Mouse (Mus musculus) thymus, adult 2 months (tissue): ENCODE results near the gene Pld1. TPM values are rescaled to one million over a fixed set of nuclear protein-coding genes. Genes with fewer than 3 reads are reported as not detected.

Source experiments
- DNase-seq: peaks from one replicate; pipeline ENCODE4 v3.0.0; 2021
- H3K27ac ChIP-seq: fragments of 200-500 bp; 2 replicates; pipeline ENCODE4 v1.5.1; 2012; ENCODE audit warnings: low read length, control low read depth; ENCODE audit not compliant: control insufficient read depth, insufficient read depth
- H3K27me3 ChIP-seq: fragments of 200-500 bp; 2 replicates; pipeline ENCODE4 v1.6.1; 2012; ENCODE audit warnings: mild to moderate bottlenecking, low read length, moderate library complexity, mixed read lengths; ENCODE audit not compliant: control insufficient read depth, insufficient read depth
- H3K36me3 ChIP-seq: fragments of 200-500 bp; 2 replicates; pipeline ENCODE4 v1.6.1; 2012; ENCODE audit warnings: mild to moderate bottlenecking, low read length, moderate library complexity; ENCODE audit not compliant: control insufficient read depth, insufficient read depth
- H3K4me1 ChIP-seq: fragments of 200-500 bp; replicated peaks from 2 replicates; pipeline ENCODE4 v1.6.1; 2012; ENCODE audit warnings: low read length; ENCODE audit not compliant: control insufficient read depth, insufficient read depth
- H3K4me3 ChIP-seq: fragments of 200-500 bp; 2 replicates; pipeline ENCODE4 v1.5.1; 2012; ENCODE audit warnings: mild to moderate bottlenecking, low read length, control low read depth, moderate library complexity; ENCODE audit not compliant: control insufficient read depth, insufficient read depth
- CTCF ChIP-seq: fragments of 200-500 bp; IDR thresholded peaks from 2 replicates; pipeline ENCODE4 v1.5.1; 2012; ENCODE audit warnings: mild to moderate bottlenecking, control low read depth, low read length, moderate library complexity, borderline replicate concordance; ENCODE audit not compliant: control insufficient read depth, poor library complexity, insufficient read depth; ENCODE audit errors: extremely low read depth
- POLR2A ChIP-seq: fragments of 200-500 bp; IDR thresholded peaks from 2 replicates; pipeline ENCODE4 v1.6.1; 2012; ENCODE audit warnings: mild to moderate bottlenecking, low read length, control low read depth, moderate library complexity; ENCODE audit not compliant: control insufficient read depth, poor library complexity, insufficient read depth; ENCODE audit errors: extremely low read depth
- WGBS: fragments of 180-500 bp; shearing (Covaris S2); methylation state at CpG from one replicate; pipeline ENCODE4 v1.1.7; 2018; 5-methylcytosine and 5-hydroxymethylcytosine counted together
- polyA plus RNA-seq: library from polyadenylated mRNA; depleted of rRNA; stranded (reverse); fragments of >200 nt; gene quantifications from 2 replicates; pipeline ENCODE4 v1.2.3, GENCODE M21; 2012

Pld1 gene
- polyA plus RNA-seq, 1 experiment = 3.2 TPM

GRCm38 (mm10) chr3:28049526-28049925, 111.0 kb downstream of the Pld1 start:
- Histone ChIP-seq H3K36me3 (no peaks in the 10 kb centered on the region), H3K4me3 (no peak overlapping the region), H3K4me1 (no peaks in the 10 kb centered on the region), H3K27me3 (no peaks in the 10 kb centered on the region), H3K27ac (no peak overlapping the region)
- TF ChIP-seq CTCF (no peak), POLR2A (no peak)
- DNase-seq = no peak
- WGBS = 92% methylated on average over 2 of the region's 2 CpGs

DNA sequence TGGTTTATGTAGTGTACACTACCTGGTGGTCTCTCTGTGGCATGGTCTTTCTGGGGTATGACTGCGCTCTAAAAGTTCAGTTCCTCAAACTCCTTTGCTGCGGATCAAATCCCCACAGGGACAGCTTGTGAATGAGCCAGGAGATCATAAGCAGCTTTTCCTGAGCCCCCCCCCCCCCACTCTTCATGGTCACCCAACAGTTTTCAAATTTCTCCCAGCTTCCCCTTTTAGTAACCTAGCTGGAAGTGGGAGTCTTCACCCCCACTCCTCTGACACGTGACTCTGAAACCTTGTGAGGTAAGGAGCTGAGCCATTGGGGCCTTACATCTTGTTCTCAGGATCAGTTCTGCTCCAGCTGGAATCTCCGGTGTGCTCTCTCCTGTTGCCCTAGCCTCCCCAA, 114.6 kb downstream of the Pld1 start:
- Histone ChIP-seq H3K27ac (no peak overlapping the region), H3K4me1 (no peaks in the 10 kb centered on the region), H3K4me3 (no peak overlapping the region), H3K27me3 (no peaks in the 10 kb centered on the region), H3K36me3 (no peaks in the 10 kb centered on the region)
- no peak for TF ChIP-seq CTCF
- no peak for TF ChIP-seq POLR2A
- 77% methylated on average over 4 of the region's 4 CpGs for WGBS
- no peak for DNase-seq

- H3K4me3 ChIP-seq = no peak overlapping the region
- H3K36me3 ChIP-seq = no peaks in the 10 kb centered on the region
- H3K4me1 ChIP-seq = no peaks in the 10 kb centered on the region
- H3K27ac ChIP-seq = no peak overlapping the region
- no peaks in the 10 kb centered on the region for H3K27me3 ChIP-seq
- no peak for DNase-seq
- no peak for TF ChIP-seq POLR2A
- TF ChIP-seq CTCF = no peak
- 94% methylated on average over 4 of the region's 4 CpGs for WGBS
Measured at GRCm38 (mm10) chr3:28060713-28061112, 122.2 kb downstream of the Pld1 start.

DNA sequence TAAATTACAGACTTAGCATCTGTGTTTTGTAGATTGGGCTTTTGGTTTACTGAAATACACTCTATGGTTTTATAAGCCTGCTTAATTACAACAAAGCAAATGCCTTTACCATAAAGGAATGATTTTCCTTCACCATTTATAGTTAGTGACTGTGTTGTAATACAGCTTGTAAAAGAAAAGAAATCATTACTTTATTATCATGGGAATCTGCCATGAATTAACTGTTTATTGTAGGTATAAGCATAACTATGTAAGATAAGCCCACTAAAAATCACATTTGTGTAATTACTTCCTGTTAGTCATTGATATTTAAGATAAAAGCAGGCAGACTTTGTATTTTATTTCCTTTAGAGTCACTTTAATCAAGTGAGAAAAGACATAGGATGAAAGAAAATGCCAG, 122.7 kb downstream of the Pld1 start:
- Histone ChIP-seq H3K4me1 (no peaks in the 10 kb centered on the region), H3K4me3 (no peak overlapping the region), H3K36me3 (no peaks in the 10 kb centered on the region), H3K27me3 (no peaks in the 10 kb centered on the region), H3K27ac (no peak overlapping the region)
- no peak for TF ChIP-seq CTCF
- TF ChIP-seq POLR2A = no peak
- DNase-seq = no peak

DNA sequence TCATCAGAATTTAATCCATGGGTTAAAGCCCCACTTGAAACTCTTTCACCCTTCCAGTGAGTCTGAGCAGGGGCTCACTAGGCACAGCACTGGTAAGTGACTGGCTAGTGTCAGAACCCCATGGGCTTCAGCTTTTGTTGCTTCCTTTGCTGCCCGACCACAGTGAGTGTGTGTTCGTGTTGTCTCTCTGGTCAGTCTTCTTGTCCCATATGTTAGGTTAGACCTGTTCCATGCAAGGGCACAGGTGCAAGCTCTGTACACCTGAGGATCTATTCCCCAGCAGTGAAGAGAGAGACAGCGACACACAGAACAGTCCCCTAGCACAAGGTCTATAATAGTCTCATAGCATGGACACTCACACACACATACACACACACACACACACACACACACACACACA, 140.7 kb downstream of the Pld1 start:
- H3K36me3 ChIP-seq = no peaks in the 10 kb centered on the region
- no peak overlapping the region for H3K27ac ChIP-seq
- H3K4me3 ChIP-seq = no peak overlapping the region
- H3K4me1 ChIP-seq = no peaks in the 10 kb centered on the region
- WGBS = 85% methylated on average over 3 of the region's 3 CpGs
- H3K27me3 ChIP-seq = no peaks in the 10 kb centered on the region
- DNase-seq = no peak
- TF ChIP-seq CTCF (no peak), POLR2A (no peak)

DNA sequence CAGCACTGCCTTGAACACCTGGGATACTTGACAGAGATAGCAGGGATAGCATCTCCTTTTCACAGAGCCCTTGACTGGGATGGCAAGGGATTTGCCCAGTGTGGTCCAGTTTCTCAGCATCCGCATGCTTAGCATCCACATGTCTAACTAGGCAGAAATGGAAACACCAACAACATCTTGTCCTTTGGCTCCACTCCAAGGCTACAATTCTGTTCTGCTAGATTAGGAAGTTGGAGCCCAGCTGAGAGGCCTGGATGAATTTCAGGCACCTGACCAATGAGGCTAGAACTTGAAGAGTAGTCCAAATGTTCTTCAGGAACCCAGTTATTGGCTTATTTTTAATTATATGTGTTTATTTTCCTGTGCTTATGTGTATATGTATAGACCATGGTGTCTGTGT, 141.6 kb downstream of the Pld1 start:
- 93% methylated on average over 1 of the region's 1 CpGs for WGBS
- Histone ChIP-seq H3K36me3 (no peaks in the 10 kb centered on the region), H3K27me3 (no peaks in the 10 kb centered on the region), H3K4me3 (no peak overlapping the region), H3K27ac (no peak overlapping the region), H3K4me1 (no peaks in the 10 kb centered on the region)
- no peak for DNase-seq
- TF ChIP-seq CTCF (no peak), POLR2A (no peak)

- WGBS = 38% methylated on average over 6 of the region's 6 CpGs
- Histone ChIP-seq H3K27ac (no peak overlapping the region), H3K36me3 (no peaks in the 10 kb centered on the region), H3K27me3 (no peaks in the 10 kb centered on the region), H3K4me1 (no peaks in the 10 kb centered on the region), H3K4me3 (no peak overlapping the region)
- TF ChIP-seq POLR2A (no peak), CTCF (no peak)
- no peak for DNase-seq
Measured at GRCm38 (mm10) chr3:28081012-28081411, 142.5 kb downstream of the Pld1 start.

DNA sequence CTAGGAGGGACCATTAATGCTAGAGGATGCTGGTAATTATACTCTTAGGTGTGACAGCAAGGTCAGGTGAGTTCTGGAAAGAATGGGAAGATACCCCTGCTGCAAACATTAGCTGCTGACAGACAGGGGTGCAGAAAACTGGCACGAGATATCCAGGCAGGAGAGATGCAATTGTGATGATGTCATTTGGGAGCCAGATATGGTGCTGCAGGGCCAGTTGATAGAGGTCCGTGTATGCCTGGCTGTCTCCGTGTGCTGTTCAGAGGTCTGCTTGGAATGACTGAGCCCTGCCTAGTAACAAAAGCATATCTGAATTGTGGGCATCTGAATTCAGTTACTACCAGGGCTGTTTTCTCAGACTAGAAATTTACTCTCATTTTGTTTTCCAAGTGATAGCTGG, 144.7 kb downstream of the Pld1 start:
- no peak overlapping the region for H3K4me3 ChIP-seq
- H3K27ac ChIP-seq = no peak overlapping the region
- H3K27me3 ChIP-seq = no peaks in the 10 kb centered on the region
- TF ChIP-seq POLR2A (no peak), CTCF (no peak)
- no peaks in the 10 kb centered on the region for H3K36me3 ChIP-seq
- no peaks in the 10 kb centered on the region for H3K4me1 ChIP-seq
- no peak for DNase-seq
- 95% methylated on average over 3 of the region's 3 CpGs for WGBS
